Mouse (Mus musculus): ENCODE measurements around the gene Vps9d1. TPM values are rescaled to one million over a fixed set of nuclear protein-coding genes. Genes with fewer than 3 reads are reported as not detected.
A peak's percentile ranks its signal among the peaks of the same experiment; 100 is the strongest.

Gene Vps9d1
- total RNA-seq, 2 experiments from 2014 or later, result 19.3 to 23.8 TPM

DNA sequence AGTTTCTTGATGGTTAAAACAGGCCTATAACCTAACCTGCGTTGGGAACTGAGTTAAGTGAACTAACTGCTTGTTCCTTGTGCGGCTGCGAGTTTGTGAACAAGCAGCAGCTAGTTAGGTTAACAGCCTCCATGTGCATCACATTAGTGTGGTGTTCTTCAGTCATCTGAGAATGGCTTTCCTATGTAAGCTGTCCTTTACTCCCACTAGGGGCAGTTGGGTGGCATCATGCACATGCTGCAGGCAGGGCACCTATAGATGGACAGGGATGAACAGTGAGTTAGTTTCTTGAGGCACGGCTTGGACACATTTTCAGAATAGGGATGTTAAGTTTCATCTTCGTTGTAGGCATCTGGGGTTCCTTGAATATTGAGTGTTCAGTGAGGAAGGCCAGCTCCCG is 1.0 kb upstream of the Vps9d1 start:
- 0 out of 2 replicates have a peak, but pooled peaks have one; percentile 23 for ATAC-seq (ENCODE audit: poor library complexity, severe bottlenecking)

GRCm38 (mm10) chr8:123253451-123254098 is 573 bp downstream of the Vps9d1 start:
- ATAC-seq (ENCODE audit: poor library complexity, severe bottlenecking), result no peak

- ATAC-seq (ENCODE audit: poor library complexity, severe bottlenecking), result no peak
Observed at GRCm38 (mm10) chr8:123252925-123253324, 1.2 kb downstream of the Vps9d1 start.

GRCm38 (mm10) chr8:123250940-123251339 is 3.2 kb downstream of the Vps9d1 start:
- no peak for ATAC-seq (ENCODE audit: poor library complexity, severe bottlenecking)

- ATAC-seq (ENCODE audit: poor library complexity, severe bottlenecking), result peak; percentile 87
Observed at GRCm38 (mm10) chr8:123248596-123248995, 5.6 kb downstream of the Vps9d1 start.

DNA sequence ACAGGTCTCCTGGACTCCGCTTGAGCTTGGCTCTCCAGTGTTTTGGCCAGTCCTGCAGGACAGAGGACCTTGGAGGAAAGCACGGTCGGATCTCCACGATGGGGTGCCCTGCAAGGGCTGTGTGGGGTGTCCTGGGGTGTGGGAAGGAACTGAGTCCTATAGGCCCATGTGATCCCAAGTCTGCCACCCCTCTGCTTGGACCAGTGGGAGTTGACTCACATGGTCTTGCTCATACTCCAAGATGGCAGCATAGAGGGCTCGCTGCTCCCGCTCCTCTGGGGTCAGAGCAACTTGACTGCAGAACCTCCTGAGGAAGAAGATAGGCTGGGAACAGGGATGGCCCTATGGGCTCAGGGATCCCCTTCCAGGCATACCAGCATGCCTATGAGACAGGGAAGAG is 6.4 kb downstream of the Vps9d1 start:
- ATAC-seq (ENCODE audit: poor library complexity, severe bottlenecking), result no peak

DNA sequence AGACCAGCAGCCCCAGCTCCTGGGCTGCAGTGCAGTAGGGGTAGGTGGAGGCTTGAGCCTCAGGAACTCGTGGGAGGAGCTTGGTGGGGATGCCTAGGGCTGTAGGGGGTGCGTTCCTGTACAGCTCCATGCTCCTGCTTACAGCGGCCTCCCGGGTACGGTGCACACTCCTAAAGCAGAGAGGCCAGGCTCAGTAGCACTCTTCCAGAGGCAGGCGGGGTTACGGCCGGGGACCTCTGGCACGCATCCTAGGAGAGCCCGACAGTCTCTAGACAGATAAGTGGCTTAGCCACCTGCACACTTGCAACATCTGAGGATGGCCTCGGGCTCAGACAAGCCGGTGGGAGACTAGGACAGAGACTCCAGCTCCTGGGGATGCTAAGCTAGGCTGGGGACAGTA is 8.6 kb downstream of the Vps9d1 start:
- no peak for ATAC-seq (ENCODE audit: poor library complexity, severe bottlenecking)

DNA sequence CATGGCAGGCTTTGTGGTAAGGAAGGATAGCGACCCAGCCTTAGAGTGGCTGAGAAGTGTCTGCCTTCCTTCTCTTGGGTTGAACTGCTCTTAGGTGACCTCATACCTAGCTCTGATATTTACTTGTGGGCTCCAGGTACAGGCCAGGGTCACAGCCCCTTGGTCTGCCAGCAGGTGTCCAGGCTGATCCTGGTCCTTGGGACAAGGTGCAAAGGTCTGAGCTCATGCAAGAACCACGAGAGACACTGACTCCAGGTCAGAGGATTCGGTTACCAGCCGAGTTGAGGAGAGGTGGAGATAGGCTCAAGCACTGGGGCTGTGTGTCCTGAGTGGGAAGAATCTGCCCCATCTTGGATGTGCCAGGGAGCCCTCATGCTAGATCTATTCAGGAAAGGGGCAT is 9.8 kb downstream of the Vps9d1 start:
- ATAC-seq (ENCODE audit: poor library complexity, severe bottlenecking), result no peak

- ATAC-seq (ENCODE audit: poor library complexity, severe bottlenecking), result peak; percentile 60
Observed at GRCm38 (mm10) chr8:123243053-123243452, 11.1 kb downstream of the Vps9d1 start.

DNA sequence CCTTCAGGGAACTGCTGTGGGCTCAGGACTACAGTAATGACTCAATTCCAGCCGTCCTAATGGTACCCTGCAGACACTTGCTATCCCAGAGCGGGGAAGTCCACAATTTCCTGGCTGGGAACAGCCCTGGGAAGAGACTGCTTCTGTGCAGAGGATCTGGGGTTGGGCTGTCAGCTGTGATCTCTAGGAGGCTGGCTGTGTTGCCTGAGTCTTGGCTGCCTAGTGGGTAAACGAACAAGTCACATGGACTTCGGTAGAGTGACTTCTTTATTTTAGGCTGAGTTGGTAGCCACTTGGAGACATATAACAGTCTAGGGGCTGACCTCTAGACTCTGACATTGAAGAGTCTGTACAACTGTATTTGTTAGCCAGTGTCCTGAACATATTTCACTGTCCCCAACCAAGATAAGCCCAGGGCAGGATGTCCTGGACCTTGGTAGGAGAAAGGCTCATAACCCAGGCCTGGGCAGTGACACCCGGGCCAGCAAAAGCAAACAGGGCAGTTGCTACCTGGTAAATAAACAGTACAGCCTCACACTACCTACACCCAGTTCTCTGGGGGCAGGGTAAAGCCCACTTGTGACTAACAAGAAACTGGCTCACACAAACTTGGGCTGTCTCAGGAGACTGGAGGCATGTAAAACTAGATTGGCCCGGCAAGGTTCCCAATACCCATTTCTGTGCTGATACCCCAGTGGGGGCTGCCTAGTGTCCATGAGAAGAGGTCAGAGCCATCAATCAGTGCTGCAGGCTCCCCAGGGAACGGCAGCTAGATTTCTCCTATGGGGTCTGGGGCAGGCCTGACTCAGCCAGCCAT is 11.8 kb downstream of the Vps9d1 start:
- no peak for ATAC-seq (ENCODE audit: poor library complexity, severe bottlenecking)

DNA sequence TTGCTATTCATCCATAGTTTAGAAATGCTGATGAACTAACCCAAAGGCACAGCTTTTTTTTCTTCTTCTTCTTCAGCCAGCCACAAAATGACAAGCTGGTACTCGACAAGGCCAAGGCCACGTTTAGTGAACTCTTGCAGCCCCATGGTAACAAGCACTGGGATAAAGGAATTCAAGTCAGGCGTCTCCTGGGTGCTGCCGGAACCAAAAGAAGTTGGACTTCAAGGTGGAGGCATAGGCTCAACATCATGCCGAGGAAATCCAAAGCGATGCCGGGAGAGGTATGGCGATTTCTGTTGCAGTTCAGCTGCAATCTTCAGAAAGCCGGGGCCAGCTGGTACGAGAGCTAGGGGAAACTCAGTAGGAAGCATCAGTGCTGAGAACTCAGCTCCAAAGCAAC is 14.8 kb downstream of the Vps9d1 start:
- no peak for ATAC-seq (ENCODE audit: poor library complexity, severe bottlenecking)

GRCm38 (mm10) chr8:123235520-123236497 is 18.3 kb downstream of the Vps9d1 start, which contains the start of gene Spata2l:
Spata2l (minus strand) TSS chr8:123236233.
- ATAC-seq (ENCODE audit: poor library complexity, severe bottlenecking), result peak; percentile 98

- ATAC-seq (ENCODE audit: poor library complexity, severe bottlenecking), result no peak
Observed at GRCm38 (mm10) chr8:123234918-123235519, 19.1 kb downstream of the Vps9d1 start.

GRCm38 (mm10) chr8:123233760-123234159 is 20.4 kb downstream of the Vps9d1 start:
- no peak for ATAC-seq (ENCODE audit: poor library complexity, severe bottlenecking)

GRCm38 (mm10) chr8:123233300-123233699 is 20.8 kb downstream of the Vps9d1 start:
- ATAC-seq (ENCODE audit: poor library complexity, severe bottlenecking), result no peak

GRCm38 (mm10) chr8:123232553-123232952 is 21.6 kb downstream of the Vps9d1 start:
- no peak for ATAC-seq (ENCODE audit: poor library complexity, severe bottlenecking)

DNA sequence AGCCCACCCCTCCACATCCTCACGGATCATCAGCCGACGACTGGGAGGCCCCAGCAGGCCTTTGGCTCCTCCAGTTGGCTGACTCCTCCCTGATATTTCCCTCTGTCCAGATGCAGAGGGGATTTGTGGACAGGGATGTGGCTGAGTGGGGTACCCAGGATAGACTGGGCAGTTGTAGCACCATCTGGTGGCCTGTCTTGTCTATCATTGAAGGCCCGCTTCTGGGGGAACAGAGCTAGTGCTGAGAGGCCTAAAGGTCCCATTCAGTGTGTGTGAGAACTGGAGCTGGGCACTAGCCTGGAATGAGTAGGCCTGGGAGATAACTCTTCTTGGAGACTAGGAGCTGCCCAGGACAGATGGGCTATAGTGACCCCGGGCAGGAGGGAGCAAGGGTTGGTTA is 22.4 kb downstream of the Vps9d1 start:
- ATAC-seq (ENCODE audit: poor library complexity, severe bottlenecking), result no peak

DNA sequence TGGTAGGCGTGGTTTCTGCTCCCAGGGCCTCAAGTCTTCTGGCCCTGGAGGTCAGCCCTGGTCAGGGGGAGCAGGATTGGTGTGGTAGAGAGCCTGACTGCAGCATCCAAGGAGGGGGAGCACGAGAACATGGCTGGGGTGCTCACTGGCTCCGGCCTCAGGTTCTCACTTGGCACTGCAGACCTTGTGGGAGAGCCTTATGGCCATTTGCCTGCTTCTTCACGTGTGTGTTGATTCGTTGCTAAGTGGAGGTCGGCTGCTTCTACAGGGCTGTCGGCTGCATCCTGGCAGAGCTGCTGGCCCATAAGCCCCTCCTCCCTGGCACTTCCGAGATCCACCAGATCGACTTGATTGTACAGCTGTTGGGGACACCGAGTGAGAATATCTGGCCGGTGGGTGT is 23.8 kb downstream of the Vps9d1 start:
- ATAC-seq (ENCODE audit: poor library complexity, severe bottlenecking), result peak; percentile 14; the same call in 1 of the 2 replicates

DNA sequence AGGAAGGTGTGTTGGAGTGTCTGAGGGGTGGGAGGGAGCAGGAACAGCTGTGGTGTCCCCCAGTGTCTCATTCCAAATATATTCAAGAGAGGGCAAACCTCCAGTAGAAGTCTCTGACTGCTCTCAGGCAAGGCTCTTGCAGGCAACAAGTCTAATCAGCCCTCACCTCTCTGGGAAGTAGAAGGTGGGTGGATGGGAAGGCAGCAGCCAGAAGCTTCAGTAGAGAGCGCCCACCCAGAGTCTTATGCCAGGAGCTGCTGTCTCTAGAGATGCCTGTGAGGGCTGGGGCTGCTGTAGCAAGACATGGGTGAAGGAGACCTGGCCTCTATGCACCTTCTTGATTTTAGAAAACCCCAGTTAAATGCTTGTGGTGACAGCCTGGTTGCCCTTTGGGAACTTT is 25.7 kb downstream of the Vps9d1 start:
- ATAC-seq (ENCODE audit: poor library complexity, severe bottlenecking), result no peak

Measured in megakaryocyte, adult 5-6 weeks (primary cell).